Mouse (Mus musculus) myocyte (in vitro differentiated cells): ENCODE data around the gene Prdm2. TPM values are rescaled to one million over a fixed set of nuclear protein-coding genes. Genes with fewer than 3 reads are reported as not detected.

ENCODE experiments used
- H3K27me3 ChIP-seq: one replicate; pipeline ENCODE4 v1.6.1; 2011; ENCODE audit not compliant: control insufficient read depth, insufficient read depth, insufficient read length
- H3K36me3 ChIP-seq: one replicate; pipeline ENCODE4 v1.6.1; 2011; ENCODE audit not compliant: control insufficient read depth, insufficient read depth
- H3K4me2 ChIP-seq: one replicate; pipeline ENCODE4 v1.6.1; 2011; ENCODE audit warnings: low read depth, control low read depth
- H3K4me3 ChIP-seq: one replicate; pipeline ENCODE4 v1.5.1; 2011; ENCODE audit warnings: mild to moderate bottlenecking, control low read depth, moderate library complexity
- H3K79me2 ChIP-seq: one replicate; pipeline ENCODE4 v1.6.1; 2011; ENCODE audit not compliant: control insufficient read depth, insufficient read depth
- H3ac ChIP-seq: one replicate; pipeline ENCODE4 v1.6.1; 2011; ENCODE audit not compliant: control insufficient read depth, insufficient read length
- CEBPB ChIP-seq: IDR thresholded peaks from 2 replicates; pipeline ENCODE4 v1.6.1; 2011; ENCODE audit warnings: mild to moderate bottlenecking, moderate library complexity; ENCODE audit not compliant: poor library complexity, insufficient read depth, severe bottlenecking
- E2F4 ChIP-seq: IDR thresholded peaks from one replicate; pipeline ENCODE4 v1.6.1; 2011; ENCODE audit warnings: mild to moderate bottlenecking, control low read depth, moderate library complexity; ENCODE audit not compliant: insufficient read depth
- MAX ChIP-seq: IDR thresholded peaks from one replicate; pipeline ENCODE4 v1.6.1; 2011; ENCODE audit warnings: low read depth, mild to moderate bottlenecking, control low read depth
- MYOD1 ChIP-seq, 3 experiments: IDR thresholded peaks; one replicate each; pipeline ENCODE4 v1.6.1; 2011; ENCODE audit warnings: control low read depth in 2 of 3, low read depth in 2 of 3, mild to moderate bottlenecking in 2 of 3, moderate library complexity in 1 of 3; ENCODE audit not compliant: insufficient read length in 2 of 3, control insufficient read depth in 1 of 3
- MYOG ChIP-seq, 3 experiments: IDR thresholded peaks; one replicate each; pipeline ENCODE4 v1.6.1; 2011; ENCODE audit warnings: control low read depth in 2 of 3, low read depth in 2 of 3, mild to moderate bottlenecking in 2 of 3; ENCODE audit not compliant: insufficient read length in 2 of 3, control insufficient read depth in 1 of 3, insufficient read depth in 1 of 3
- POLR2A ChIP-seq: IDR thresholded peaks from one replicate; pipeline ENCODE4 v1.6.1; 2011; ENCODE audit warnings: low read depth, mild to moderate bottlenecking, control low read depth, moderate library complexity; ENCODE audit not compliant: insufficient read length
- POLR2AphosphoS2 ChIP-seq: IDR thresholded peaks from one replicate; pipeline ENCODE4 v1.6.1; 2011; ENCODE audit warnings: low read depth, control low read depth; ENCODE audit not compliant: insufficient read length
- REST ChIP-seq: IDR thresholded peaks from one replicate; pipeline ENCODE4 v1.6.1; 2011; ENCODE audit warnings: mild to moderate bottlenecking, control low read depth, moderate library complexity; ENCODE audit not compliant: insufficient read depth, insufficient read length
- SRF ChIP-seq: IDR thresholded peaks from one replicate; pipeline ENCODE4 v1.6.1; 2011; ENCODE audit warnings: low read depth; ENCODE audit not compliant: control insufficient read depth, insufficient read length
- TCF12 ChIP-seq: IDR thresholded peaks from one replicate; pipeline ENCODE4 v1.6.1; 2011; ENCODE audit warnings: mild to moderate bottlenecking, control low read depth; ENCODE audit not compliant: poor library complexity, insufficient read depth, severe bottlenecking
- TCF3 ChIP-seq: IDR thresholded peaks from one replicate; pipeline ENCODE4 v1.6.1; 2011; ENCODE audit warnings: low read depth, control low read depth; ENCODE audit not compliant: insufficient read length
- USF1 ChIP-seq: IDR thresholded peaks from one replicate; pipeline ENCODE4 v1.6.1; 2011; ENCODE audit warnings: low read depth, mild to moderate bottlenecking, control low read depth, moderate library complexity
- polyA plus RNA-seq: library from polyadenylated mRNA; unstranded; fragments of >200 nt; fragmentation: generic; extraction: Trizol; gene quantifications from one replicate; pipeline ENCODE4 v1.2.1, GENCODE M21; 2012; ENCODE audit warnings: missing spikeins

Prdm2 gene
- polyA plus RNA-seq, 1 experiment: 14.5 TPM

GRCm38 (mm10) chr4:143253356-143253755 is 40.6 kb upstream of the Prdm2 start:
- H3K36me3 ChIP-seq: no peaks in the 10 kb centered on the region
- TF ChIP-seq REST (no peak), TCF12 (no peak), USF1 (no peak), POLR2A (no peak), E2F4 (no peak), POLR2AphosphoS2 (no peak), SRF (no peak), TCF3 (no peak), MYOD1 (IDR thresholded peaks at IDR 0.05; ENCODE audit: control insufficient read depth in 1 of 3, insufficient read length in 2 of 3, low read depth in 2 of 3) (no peak), CEBPB (no peak), MAX (no peak), MYOG (IDR thresholded peaks at IDR 0.05; ENCODE audit: control insufficient read depth in 1 of 3, insufficient read depth in 1 of 3, insufficient read length in 2 of 3, low read depth in 2 of 3) (no peak)
- no peaks in the 10 kb centered on the region for H3K79me2 ChIP-seq
- H3K27me3 ChIP-seq: no peaks in the 10 kb centered on the region
- H3K4me3 ChIP-seq: no peak overlapping the region
- H3ac ChIP-seq: no peak overlapping the region
- H3K4me2 ChIP-seq: no peak overlapping the region

- H3K36me3 ChIP-seq: no peaks in the 10 kb centered on the region
- TF ChIP-seq POLR2AphosphoS2 (no peak), TCF3 (no peak), USF1 (no peak), MAX (no peak), MYOG (IDR thresholded peaks at IDR 0.05; ENCODE audit: control insufficient read depth in 1 of 3, insufficient read depth in 1 of 3, insufficient read length in 2 of 3, low read depth in 2 of 3) (no peak), MYOD1 (IDR thresholded peaks at IDR 0.05; ENCODE audit: control insufficient read depth in 1 of 3, insufficient read length in 2 of 3, low read depth in 2 of 3) (no peak), REST (no peak), TCF12 (no peak), POLR2A (no peak), CEBPB (no peak), SRF (no peak), E2F4 (no peak)
These were observed 35.3 kb upstream of the Prdm2 start for GRCm38 (mm10) chr4:143248050-143248449.

GRCm38 (mm10) chr4:143241294-143241693 is 28.5 kb upstream of the Prdm2 start:
- no peaks in the 10 kb centered on the region for H3K79me2 ChIP-seq
- H3K4me2 ChIP-seq: no peak overlapping the region
- no peak overlapping the region for H3ac ChIP-seq
- TF ChIP-seq POLR2AphosphoS2 (no peak), POLR2A (no peak), SRF (no peak)
- H3K27me3 ChIP-seq: no peaks in the 10 kb centered on the region
- H3K4me3 ChIP-seq: no peak overlapping the region
- no peaks in the 10 kb centered on the region for H3K36me3 ChIP-seq

More at GRCm38 (mm10) chr4:143248050-143248449, 35.3 kb upstream of the Prdm2 start:
- no peak overlapping the region for H3K4me2 ChIP-seq
- no peaks in the 10 kb centered on the region for H3K79me2 ChIP-seq
- no peaks in the 10 kb centered on the region for H3K27me3 ChIP-seq
- no peak overlapping the region for H3K4me3 ChIP-seq
- H3ac ChIP-seq: no peak overlapping the region

GRCm38 (mm10) chr4:143239615-143240201 is 26.9 kb upstream of the Prdm2 start:
- Histone ChIP-seq H3K79me2 (no peaks in the 10 kb centered on the region), H3K4me2 (no peak overlapping the region), H3K4me3 (no peak overlapping the region), H3ac (no peak overlapping the region), H3K27me3 (no peaks in the 10 kb centered on the region), H3K36me3 (no peaks in the 10 kb centered on the region)
- TF ChIP-seq POLR2A: no peak
- TF ChIP-seq REST: no peak
- TF ChIP-seq MAX: no peak
- TF ChIP-seq TCF3: no peak
- TF ChIP-seq SRF: no peak
- no peak for TF ChIP-seq MYOG (IDR thresholded peaks at IDR 0.05; ENCODE audit: control insufficient read depth in 1 of 3, insufficient read depth in 1 of 3, insufficient read length in 2 of 3, low read depth in 2 of 3)
- TF ChIP-seq MYOD1 (IDR thresholded peaks at IDR 0.05; ENCODE audit: control insufficient read depth in 1 of 3, insufficient read length in 2 of 3, low read depth in 2 of 3): no peak
- TF ChIP-seq USF1: no peak
- no peak for TF ChIP-seq CEBPB
- no peak for TF ChIP-seq TCF12
- TF ChIP-seq POLR2AphosphoS2: no peak
- TF ChIP-seq E2F4: no peak

GRCm38 (mm10) chr4:143239117-143239516 is 26.3 kb upstream of the Prdm2 start:
- Histone ChIP-seq H3K4me3 (no peak overlapping the region), H3K79me2 (no peaks in the 10 kb centered on the region), H3K36me3 (no peaks in the 10 kb centered on the region), H3K4me2 (no peak overlapping the region), H3K27me3 (no peaks in the 10 kb centered on the region), H3ac (no peak overlapping the region)
- TF ChIP-seq CEBPB: no peak
